Mouse (Mus musculus) left cerebral cortex, adult 2 months (tissue): ENCODE data around the gene Ank2. TPM values are rescaled to one million over a fixed set of nuclear protein-coding genes. Genes with fewer than 3 reads are reported as not detected.
A peak's percentile ranks its signal among the peaks of the same experiment; 100 is the strongest.
"Not testable (repeated sequence)": the region's sequence is repeated elsewhere in the genome, so short reads cannot be mapped to it uniquely, and the experiment has no call there.

Experiments
- DNase-seq, 2 experiments: peaks; one replicate each; pipeline ENCODE4 v3.0.0; 2021 to 2022; ENCODE audit warnings: low spot score in 2 of 2, mixed read lengths in 1 of 2; ENCODE audit errors: extremely low spot score in 1 of 2
- H3K27ac ChIP-seq: fragments of 200-600 bp; 2 replicates; pipeline ENCODE4 v1.8.1; 2022
- H3K4me3 ChIP-seq: fragments of 200-600 bp; 2 replicates; pipeline ENCODE4 v1.8.1; 2022
- CTCF ChIP-seq: fragments of 200-600 bp; IDR thresholded peaks from 2 replicates; pipeline ENCODE4 v1.8.1; 2022; ENCODE audit warnings: antibody characterized with exemption, mild to moderate bottlenecking, moderate library complexity
- intact Hi-C: fragments of 180-260 bp; cut with DNase I; formaldehyde crosslinking; loops from one replicate; pipeline ENCODE4 v1.15.1; 2025
- total RNA-seq, 2 experiments: library from RNA; stranded (reverse); gene quantifications; 2 replicates each; pipeline ENCODE4 v1.2.3; 2021

Ank2 gene
- total RNA-seq, 2 experiments from 2014 or later = 905 to 916 TPM

GRCm38 (mm10) chr3:127515251-127515650 lies 16.1 kb upstream of the Ank2 start:
- no peak for DNase-seq
- Histone ChIP-seq H3K27ac (no peak overlapping the region), H3K4me3 (no peak overlapping the region)
- no peak for TF ChIP-seq CTCF
- intact Hi-C loops = no loop called here

- H3K4me3 ChIP-seq = no peak overlapping the region
- H3K27ac ChIP-seq = no peak overlapping the region
- intact Hi-C loops = no loop called here
- no peak for TF ChIP-seq CTCF
- no peak for DNase-seq
Measured at GRCm38 (mm10) chr3:127513699-127514098, 14.5 kb upstream of the Ank2 start.

DNA sequence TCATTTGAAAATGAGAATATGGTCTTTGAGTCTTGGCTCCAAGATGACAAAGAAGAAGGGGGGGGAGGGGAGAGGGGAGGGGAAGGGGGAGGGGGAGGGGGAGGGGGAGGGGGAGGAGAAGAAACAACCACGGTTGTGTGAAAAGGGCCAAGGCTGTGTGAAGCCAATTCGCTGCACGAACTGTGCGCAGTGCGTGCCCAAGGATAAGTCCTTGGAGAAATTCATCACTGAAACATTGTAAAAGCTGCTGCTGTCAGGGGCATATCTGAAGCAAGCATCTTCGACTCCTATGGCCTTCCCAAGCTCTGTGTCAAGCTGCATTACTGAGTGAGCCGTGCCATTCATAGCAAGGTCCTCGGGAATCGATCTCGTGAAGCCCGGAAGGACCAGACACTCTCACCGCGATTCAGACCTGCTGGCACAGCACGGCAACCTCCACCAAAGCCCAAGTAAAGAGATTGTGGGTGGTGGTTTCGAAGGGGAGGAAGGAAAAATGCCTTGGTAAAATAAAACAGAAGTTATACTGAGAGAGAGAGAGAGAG lies 13.7 kb upstream of the Ank2 start:
- intact Hi-C loops = no loop called here
- H3K27ac ChIP-seq = no peak overlapping the region
- DNase-seq = no peak
- H3K4me3 ChIP-seq = no peak overlapping the region
- no peak for TF ChIP-seq CTCF

DNA sequence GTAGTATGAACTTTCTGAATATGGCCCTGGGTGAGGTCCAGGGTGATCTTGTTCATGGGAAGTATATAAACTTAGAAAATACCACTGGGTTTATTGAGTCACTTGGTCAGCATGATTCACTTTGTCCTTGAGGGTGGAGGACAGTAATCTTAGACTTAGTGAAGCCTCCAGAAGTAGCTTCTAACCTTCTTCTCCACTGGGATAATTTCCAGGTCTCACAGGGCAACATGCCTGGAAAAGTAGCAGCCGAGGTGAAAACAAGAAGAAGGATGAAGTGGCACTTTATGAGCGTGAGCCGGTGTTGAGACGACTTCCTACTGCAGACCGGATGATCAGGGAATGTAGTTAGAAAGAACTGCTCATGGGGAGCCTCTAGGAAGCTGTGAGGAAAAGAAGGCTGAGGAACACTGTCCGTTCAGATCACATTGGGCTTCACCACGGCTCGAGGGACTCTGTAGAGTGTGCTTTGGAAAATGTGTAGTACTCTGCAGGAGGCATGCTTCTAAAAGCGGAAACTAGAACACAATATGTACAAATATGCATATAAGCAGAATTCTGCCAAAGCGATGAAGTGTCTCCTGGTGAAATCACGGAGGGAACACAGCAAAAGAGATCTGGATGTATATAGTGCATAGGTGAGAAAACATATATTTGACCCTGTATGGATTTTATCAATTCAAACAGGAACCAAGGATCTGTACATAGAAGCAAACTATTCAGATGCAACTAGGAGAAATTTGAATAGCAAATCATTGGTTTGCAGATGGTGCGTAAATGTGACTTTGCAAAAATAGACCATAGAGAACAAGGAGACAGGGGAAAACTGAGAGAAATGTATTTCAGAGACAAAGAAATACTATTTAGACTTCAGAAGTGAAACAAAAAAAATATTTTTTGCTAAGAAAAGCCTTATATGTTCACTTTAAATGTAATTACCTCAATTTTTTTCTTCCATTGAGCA lies 12.9 kb upstream of the Ank2 start:
- no peak overlapping the region for H3K27ac ChIP-seq
- DNase-seq = no peak
- H3K4me3 ChIP-seq = 0 out of 2 replicates have a peak overlapping the region, but pooled peaks have one; percentile 22
- intact Hi-C loops = no loop called here
- TF ChIP-seq CTCF = no peak

DNA sequence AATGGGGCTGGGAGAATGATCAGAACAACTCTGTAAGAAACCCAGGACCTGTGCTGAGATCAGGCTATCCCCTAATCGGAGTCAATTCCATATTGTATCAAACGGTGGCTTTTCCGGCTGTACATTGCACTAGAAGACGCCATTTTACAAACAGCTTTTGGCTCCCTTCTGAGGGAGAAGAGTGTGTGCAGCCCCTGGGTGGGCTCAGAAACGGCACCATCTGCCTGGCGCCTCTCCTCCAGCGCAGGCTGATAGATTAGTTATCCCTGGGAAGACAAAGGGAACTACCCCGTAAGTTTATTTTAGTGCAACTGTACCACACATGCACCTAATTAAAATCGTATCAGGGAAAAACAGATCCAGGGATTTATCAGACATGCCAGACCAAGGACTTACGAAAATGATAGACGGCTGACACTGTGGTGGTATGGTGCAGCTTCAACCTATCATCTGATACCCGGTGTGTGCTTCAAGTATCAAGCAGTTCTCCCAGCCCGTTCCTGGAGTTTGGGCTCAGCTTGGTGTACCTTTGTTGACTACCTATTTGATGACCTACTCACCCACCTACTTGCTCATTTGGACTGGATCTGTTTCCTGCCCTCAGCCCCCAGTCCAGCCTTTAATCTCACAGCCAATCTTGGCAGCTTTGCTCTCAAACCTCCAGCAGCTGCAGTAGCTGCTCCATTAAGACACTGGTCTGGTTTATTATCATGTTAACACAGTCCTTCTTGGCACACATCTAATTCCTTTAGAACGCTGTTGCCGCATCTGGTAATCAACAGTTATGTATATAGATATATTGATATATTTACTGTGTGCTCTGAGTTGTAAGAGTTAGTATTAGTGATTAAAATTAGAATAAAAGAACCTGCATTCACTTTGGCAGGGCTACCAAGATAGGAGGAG lies 9.0 kb upstream of the Ank2 start:
- Histone ChIP-seq H3K27ac (no peak overlapping the region), H3K4me3 (no peak overlapping the region)
- DNase-seq = no peak
- no peak for TF ChIP-seq CTCF
- intact Hi-C loops = no loop called here

GRCm38 (mm10) chr3:127498197-127498741 lies 881 bp downstream of the Ank2 start:
- intact Hi-C loops = loop anchor here (2.0 kb wide), 1 partner anchor 55 kb away; the partner anchor contains the start of genes Larp7 and Zgrf1

DNA sequence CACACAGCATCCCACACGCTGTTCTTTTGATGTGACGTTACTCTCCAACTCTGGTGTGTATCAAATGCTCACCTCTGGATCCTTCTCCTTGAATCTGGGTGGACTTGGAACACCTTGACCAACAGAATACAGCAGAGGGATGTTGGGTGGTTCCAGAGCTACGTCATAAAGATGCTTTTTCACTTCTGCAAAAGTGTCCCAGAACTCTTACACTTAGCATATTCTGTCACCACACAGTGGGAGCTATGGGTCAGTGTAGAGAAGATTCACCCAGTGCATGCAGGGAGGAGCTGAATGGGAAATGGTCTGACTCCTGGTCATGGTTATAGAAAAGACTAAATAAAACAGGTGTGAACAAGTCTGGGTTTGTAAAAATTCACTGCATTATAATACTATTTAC lies 6.5 kb downstream of the Ank2 start:
- Histone ChIP-seq H3K4me3 (no peak overlapping the region), H3K27ac (no peak overlapping the region)
- TF ChIP-seq CTCF = no peak
- intact Hi-C loops = no loop called here
- DNase-seq = no peak

More at GRCm38 (mm10) chr3:127498197-127498741, 881 bp downstream of the Ank2 start:
- Histone ChIP-seq H3K4me3 (peak overlapping the region; percentile 87), H3K27ac (peak overlapping the region; percentile 91)
- no peak for TF ChIP-seq CTCF
- DNase-seq = peak; percentile 40 to 42

DNA sequence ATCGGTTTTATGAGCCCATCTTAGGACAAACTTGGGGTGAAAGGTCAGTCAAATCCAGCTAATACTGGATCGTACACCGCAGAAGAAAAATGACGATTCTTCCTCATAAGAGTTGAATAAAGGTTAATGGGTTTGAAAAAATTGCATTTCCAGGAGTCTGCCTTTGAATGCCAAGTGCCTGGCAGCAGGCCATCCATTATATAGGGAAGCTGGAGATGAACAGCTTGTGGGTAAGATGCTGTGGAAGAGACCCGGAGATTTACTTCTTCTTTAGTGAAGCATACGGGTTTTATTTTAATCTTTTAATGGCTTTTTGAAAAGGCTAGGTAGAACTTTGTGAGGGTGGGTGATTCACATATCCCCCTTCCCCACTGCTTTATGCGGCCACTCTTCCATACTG lies 11.8 kb downstream of the Ank2 start:
- Histone ChIP-seq H3K4me3 (no peak overlapping the region), H3K27ac (no peak overlapping the region)
- intact Hi-C loops = no loop called here
- DNase-seq = no peak
- no peak for TF ChIP-seq CTCF

DNA sequence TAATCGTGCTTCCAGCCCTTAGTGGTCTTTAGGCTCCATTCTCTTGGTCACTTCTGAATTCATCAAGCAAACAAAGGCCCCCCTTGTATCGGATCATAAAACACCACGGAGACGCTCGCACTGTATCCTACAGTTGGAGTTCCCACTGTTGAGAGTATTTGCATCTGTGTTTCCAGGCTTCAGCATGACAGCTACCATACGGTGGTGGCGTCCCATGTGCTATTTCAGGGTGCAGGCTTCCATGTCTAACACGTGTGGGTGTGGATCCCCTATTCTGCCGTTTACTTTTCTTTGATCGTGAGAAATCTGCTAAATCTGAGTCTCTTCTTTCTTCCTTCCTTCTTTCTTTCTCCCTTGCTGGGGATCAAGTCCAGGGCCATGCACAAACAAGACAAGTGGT lies 14.0 kb downstream of the Ank2 start:
- Histone ChIP-seq H3K4me3 (no peak overlapping the region), H3K27ac (no peak overlapping the region)
- DNase-seq = peak; percentile 21 to 24
- intact Hi-C loops = no loop called here
- no peak for TF ChIP-seq CTCF

DNA sequence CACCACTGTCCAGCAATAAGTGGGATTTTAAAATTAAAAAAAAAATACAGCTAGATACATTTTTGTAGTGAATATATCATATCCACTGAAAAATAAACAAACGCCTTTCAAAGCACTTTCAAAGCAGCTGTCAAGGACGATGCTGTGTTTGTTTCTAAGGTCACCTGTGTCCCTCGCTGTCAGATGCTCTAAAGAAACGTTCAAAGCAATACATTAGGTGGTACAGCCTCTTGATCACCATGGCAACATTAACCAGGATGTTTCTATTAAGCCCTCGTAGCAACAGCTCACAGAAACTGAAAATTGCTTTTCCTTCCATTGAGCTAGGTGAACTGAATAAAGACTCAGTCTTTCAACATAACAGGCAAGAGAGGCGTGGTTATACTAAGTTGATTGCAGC lies 17.5 kb downstream of the Ank2 start:
- no peak for DNase-seq
- Histone ChIP-seq H3K4me3 (no peak overlapping the region), H3K27ac (no peak overlapping the region)
- no peak for TF ChIP-seq CTCF
- intact Hi-C loops = no loop called here

DNA sequence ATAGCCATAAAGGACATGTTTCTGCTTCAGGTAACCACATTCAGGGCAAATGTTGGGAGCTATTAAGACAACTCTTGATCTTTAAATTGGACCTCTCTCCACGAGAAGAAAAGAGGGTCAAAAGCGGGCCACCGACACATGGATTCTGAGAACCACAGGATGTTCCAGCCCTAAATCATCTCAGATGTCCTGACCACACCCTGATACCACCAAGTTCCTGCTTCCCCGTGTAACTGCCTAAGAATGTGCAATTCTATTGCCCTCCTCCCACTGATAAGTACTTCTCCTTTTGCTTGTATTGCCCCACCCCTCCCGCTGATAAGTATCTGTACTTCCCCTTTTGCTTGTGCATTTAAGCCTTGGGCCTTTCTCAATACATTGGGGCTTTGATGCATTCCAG lies 18.8 kb downstream of the Ank2 start:
- H3K27ac ChIP-seq, DNase-seq, intact Hi-C loops, H3K4me3 ChIP-seq: not testable (repeated sequence)
